Mouse (Mus musculus): ENCODE measurements around the gene Col25a1.

- TF ChIP-seq CTCF (IDR thresholded peaks at IDR 0.05; ENCODE audit: low read depth, low read length), result no peak
- no peak for TF ChIP-seq POLR2A (IDR thresholded peaks at IDR 0.05; ENCODE audit: insufficient read depth, low read length)
- TF ChIP-seq EP300 (IDR thresholded peaks at IDR 0.05; ENCODE audit: insufficient read depth, low read depth, low read length), result no peak
These were observed 393.3 kb downstream of the Col25a1 start for GRCm38 (mm10) chr3:130524367-130525137.

Measured in ES-Bruce4 (cell line).